Mouse (Mus musculus) thymus, postnatal 14 days (tissue): ENCODE data around the gene Rsph9.

Experiments
- DNase-seq: peaks from one replicate; pipeline ENCODE4 v3.0.0; 2021

Rsph9 gene

GRCm38 (mm10) chr17:46143578-46144423, at the start of gene Rsph9:
Rsph9 (minus strand) TSS chr17:46144216.
- DNase-seq, result peak; percentile 73

GRCm38 (mm10) chr17:46188829-46189228, 44.8 kb upstream of the Rsph9 start:
- DNase-seq, result no peak

GRCm38 (mm10) chr17:46182273-46182672, 38.3 kb upstream of the Rsph9 start:
- DNase-seq, result peak; percentile 34

- peak; percentile 63 for DNase-seq
Observed at GRCm38 (mm10) chr17:46170538-46170937, 26.5 kb upstream of the Rsph9 start.

GRCm38 (mm10) chr17:46168768-46169167, 24.8 kb upstream of the Rsph9 start:
- no peak for DNase-seq

- DNase-seq, result no peak
Observed at GRCm38 (mm10) chr17:46168318-46168717, 24.3 kb upstream of the Rsph9 start.

- no peak for DNase-seq
Observed at GRCm38 (mm10) chr17:46167014-46167413, 23.0 kb upstream of the Rsph9 start.

- no peak for DNase-seq
Observed at GRCm38 (mm10) chr17:46166270-46166669, 22.3 kb upstream of the Rsph9 start.

GRCm38 (mm10) chr17:46165460-46165859, 21.4 kb upstream of the Rsph9 start:
- no peak for DNase-seq

GRCm38 (mm10) chr17:46164791-46165190, 20.8 kb upstream of the Rsph9 start:
- DNase-seq, result no peak

- no peak for DNase-seq
Observed at GRCm38 (mm10) chr17:46164301-46164700, 20.3 kb upstream of the Rsph9 start.

- peak; percentile 79 for DNase-seq
Observed at GRCm38 (mm10) chr17:46162951-46163421, 19.0 kb upstream of the Rsph9 start.

GRCm38 (mm10) chr17:46162551-46162950, 18.5 kb upstream of the Rsph9 start:
- peak; percentile 49 for DNase-seq

GRCm38 (mm10) chr17:46161710-46162109, 17.7 kb upstream of the Rsph9 start:
- no peak for DNase-seq

- no peak for DNase-seq
Observed at GRCm38 (mm10) chr17:46161179-46161578, 17.2 kb upstream of the Rsph9 start.

GRCm38 (mm10) chr17:46160686-46161085, 16.7 kb upstream of the Rsph9 start, which contains the start of gene Gtpbp2:
Gtpbp2 (plus strand) TSS chr17:46161032.
- DNase-seq, result peak; percentile 96

- DNase-seq, result peak; percentile 95
Observed at GRCm38 (mm10) chr17:46160090-46160662, 16.2 kb upstream of the Rsph9 start.

- DNase-seq, result no peak
Observed at GRCm38 (mm10) chr17:46159236-46159635, 15.2 kb upstream of the Rsph9 start.

- no peak for DNase-seq
Observed at GRCm38 (mm10) chr17:46157131-46157530, 13.1 kb upstream of the Rsph9 start.

GRCm38 (mm10) chr17:46156680-46157079, 12.7 kb upstream of the Rsph9 start:
- DNase-seq, result no peak

GRCm38 (mm10) chr17:46154336-46154735, 10.3 kb upstream of the Rsph9 start:
- DNase-seq, result no peak

- DNase-seq, result peak; percentile 93
Observed at GRCm38 (mm10) chr17:46152847-46153782, 9.1 kb upstream of the Rsph9 start, which contains the start of gene Mad2l1bp. Mad2l1bp (minus strand) TSS chr17:46153553.

GRCm38 (mm10) chr17:46139872-46140271, 4.1 kb downstream of the Rsph9 start:
- DNase-seq, result no peak
